Mouse (Mus musculus) gastrocnemius, postnatal 10 days (tissue): ENCODE measurements around the gene Brf1. TPM values are rescaled to one million over a fixed set of nuclear protein-coding genes. Genes with fewer than 3 reads are reported as not detected.

ENCODE experiments used
- DNase-seq: peaks from one replicate; pipeline ENCODE4 v3.0.0; 2021; ENCODE audit warnings: mixed read lengths
- total RNA-seq, 2 experiments: library from RNA; stranded (reverse); gene quantifications; 2 replicates each; pipeline ENCODE4 v1.2.3; 2021

The Brf1 gene
- total RNA-seq, 2 experiments from 2014 or later, result 28.2 to 37.9 TPM

- no peak for DNase-seq
Measured at GRCm38 (mm10) chr12:112938873-112939565, 61.5 kb downstream of the Brf1 start.

- no peak for DNase-seq
Measured at GRCm38 (mm10) chr12:112938366-112938765, 62.1 kb downstream of the Brf1 start.

- no peak for DNase-seq
Measured at GRCm38 (mm10) chr12:112937906-112938305, 62.6 kb downstream of the Brf1 start.

- no peak for DNase-seq
Measured at GRCm38 (mm10) chr12:112932647-112933046, 67.9 kb downstream of the Brf1 start.

- peak; percentile 73 for DNase-seq
Measured at GRCm38 (mm10) chr12:112929562-112930352, 70.7 kb downstream of the Brf1 start, which contains the start of gene Jag2. Jag2 (minus strand) TSS chr12:112929776.

GRCm38 (mm10) chr12:112928401-112929241 lies 71.9 kb downstream of the Brf1 start:
- peak; percentile 49 for DNase-seq

- no peak for DNase-seq
Measured at GRCm38 (mm10) chr12:112927265-112927664, 73.2 kb downstream of the Brf1 start.

- no peak for DNase-seq
Measured at GRCm38 (mm10) chr12:112925950-112926349, 74.6 kb downstream of the Brf1 start.

GRCm38 (mm10) chr12:112922541-112922940 lies 78.0 kb downstream of the Brf1 start:
- no peak for DNase-seq

GRCm38 (mm10) chr12:112921518-112921917 lies 79.0 kb downstream of the Brf1 start:
- DNase-seq, result no peak

GRCm38 (mm10) chr12:112917906-112918305 lies 82.6 kb downstream of the Brf1 start:
- no peak for DNase-seq

- DNase-seq, result no peak
Measured at GRCm38 (mm10) chr12:112917486-112917885, 83.0 kb downstream of the Brf1 start.

GRCm38 (mm10) chr12:112916698-112917400 lies 83.7 kb downstream of the Brf1 start:
- peak; percentile 74 for DNase-seq

- no peak for DNase-seq
Measured at GRCm38 (mm10) chr12:112915587-112915986, 84.9 kb downstream of the Brf1 start.

GRCm38 (mm10) chr12:112914527-112914926 lies 86.0 kb downstream of the Brf1 start:
- no peak for DNase-seq

- DNase-seq, result no peak
Measured at GRCm38 (mm10) chr12:112912951-112913745, 87.4 kb downstream of the Brf1 start.

- DNase-seq, result no peak
Measured at GRCm38 (mm10) chr12:112911701-112912100, 88.8 kb downstream of the Brf1 start.
